8 mouse cellular contexts compared by ENCODE assay signal in genomic region chr4:76327346-76327745, GRCm38 (mm10).
DNase-seq lines count a peak whose midpoint lies in the region; ATAC-seq and TF ChIP-seq lines count a peak whose summit lies in the region.

No protein-coding gene starts in this region.

- WGBS in hindbrain, embryonic 11.5 days, result 28% methylated on average over 11 of the region's 11 CpGs
- 21% methylated on average over 11 of the region's 11 CpGs for WGBS in limb, embryonic 14.5 days
- 29% methylated on average over 11 of the region's 11 CpGs for WGBS in neural tube, embryonic 12.5 days

- H3K9me3 ChIP-seq in hindbrain, embryonic 11.5 days (ENCODE audit: control insufficient read depth, low read length), result no peaks in the 10 kb centered on the region
- no peaks in the 10 kb centered on the region for H3K9me3 ChIP-seq in limb, embryonic 14.5 days (ENCODE audit: control insufficient read depth, low read length)
- no peaks in the 10 kb centered on the region for H3K9me3 ChIP-seq in neural tube, embryonic 12.5 days

- no peaks in the 10 kb centered on the region for H3K4me1 ChIP-seq in embryonic fibroblast, embryonic 13.5 days (ENCODE audit: control insufficient read depth, insufficient read depth, low read length)
- H3K4me1 ChIP-seq in hindbrain, embryonic 11.5 days (replicated peaks; ENCODE audit: control insufficient read depth, insufficient read depth, low read length), result no peaks in the 10 kb centered on the region
- H3K4me1 ChIP-seq in limb, embryonic 14.5 days (ENCODE audit: control insufficient read depth, insufficient read depth, low read length), result peaks cover 17% of the 10 kb centered on the region; the same call in 1 of the 2 replicates
- peaks cover 20% of the 10 kb centered on the region for H3K4me1 ChIP-seq in neural tube, embryonic 12.5 days

- H3K27me3 ChIP-seq in hindbrain, embryonic 11.5 days (ENCODE audit: control insufficient read depth, insufficient read depth, low read length), result no peaks in the 10 kb centered on the region
- H3K27me3 ChIP-seq in limb, embryonic 14.5 days (ENCODE audit: control insufficient read depth, insufficient read depth, low read length), result no peaks in the 10 kb centered on the region
- H3K27me3 ChIP-seq in neural tube, embryonic 12.5 days (replicated peaks), result no peaks in the 10 kb centered on the region

- H3K27ac ChIP-seq in embryonic fibroblast, embryonic 13.5 days (ENCODE audit: insufficient read depth, low read length), result no peak overlapping the region
- H3K27ac ChIP-seq in hindbrain, embryonic 11.5 days (ENCODE audit: low read depth, low read length), result 0 out of 2 replicates have a peak overlapping the region, but pooled peaks have one; percentile 10
- H3K27ac ChIP-seq in limb, embryonic 14.5 days (replicated peaks; ENCODE audit: low read depth, low read length), result no peak overlapping the region
- no peak overlapping the region for H3K27ac ChIP-seq in neural tube, embryonic 12.5 days

- TF ChIP-seq POLR2A in embryonic fibroblast, embryonic 13.5 days (IDR thresholded peaks at IDR 0.05; ENCODE audit: low read depth, low read length), result no peak
- no peak for TF ChIP-seq POLR2A in limb, embryonic 14.5 days (IDR thresholded peaks at IDR 0.05; ENCODE audit: borderline replicate concordance, extremely low read depth, insufficient read depth, insufficient read length)

- H3K4me2 ChIP-seq in hindbrain, embryonic 11.5 days (replicated peaks; ENCODE audit: low read depth, low read length), result 0 out of 2 replicates have a peak overlapping the region, but pooled peaks have one; percentile 8
- peak overlapping the region; percentile 41 for H3K4me2 ChIP-seq in limb, embryonic 14.5 days (replicated peaks; ENCODE audit: low read depth, low read length, severe bottlenecking)
- peak overlapping the region; percentile 23; the same call in 1 of the 2 replicates for H3K4me2 ChIP-seq in neural tube, embryonic 12.5 days (replicated peaks)

- no peaks in the 10 kb centered on the region for H3K36me3 ChIP-seq in hindbrain, embryonic 11.5 days (ENCODE audit: control insufficient read depth, insufficient read depth, low read length)
- no peaks in the 10 kb centered on the region for H3K36me3 ChIP-seq in limb, embryonic 14.5 days (ENCODE audit: control insufficient read depth, insufficient read depth, low read length)
- H3K36me3 ChIP-seq in neural tube, embryonic 12.5 days, result no peaks in the 10 kb centered on the region

- ATAC-seq in hindbrain, embryonic 11.5 days (ENCODE audit: low FRiP score), result 0 out of 2 replicates have a peak, but pooled peaks have one; percentile 22
- ATAC-seq in limb, embryonic 14.5 days (ENCODE audit: low FRiP score, low read depth), result peak; percentile 6; the same call in 1 of the 2 replicates
- no peak for ATAC-seq in neural tube, embryonic 12.5 days (ENCODE audit: low FRiP score, low read depth)
- ATAC-seq in erythroblast, adult 5-6 weeks (replicated peaks; ENCODE audit: low FRiP score, poor library complexity, severe bottlenecking), result no peak
- no peak for ATAC-seq in inflammation-experienced regulatory T-cells, adult 6 months

- TF ChIP-seq CTCF in embryonic fibroblast, embryonic 13.5 days (IDR thresholded peaks at IDR 0.05; ENCODE audit: borderline replicate concordance, insufficient read depth, low read length), result no peak

- peak; percentile 11 for DNase-seq in ovary, postnatal 14 days (ENCODE audit: low spot score)
- no peak for DNase-seq in ovary, adult 18-20 months (ENCODE audit: low spot score)
- DNase-seq in hindbrain, embryonic 11.5 days (ENCODE audit: low spot score), result peak; percentile 34
- no peak for DNase-seq in limb, embryonic 14.5 days (ENCODE audit: low spot score)

- peak overlapping the region; percentile 15 for H3K4me3 ChIP-seq in embryonic fibroblast, embryonic 13.5 days (ENCODE audit: insufficient read depth, low read length)
- no peak overlapping the region for H3K4me3 ChIP-seq in hindbrain, embryonic 11.5 days (ENCODE audit: low read depth, low read length)
- H3K4me3 ChIP-seq in limb, embryonic 14.5 days (replicated peaks; ENCODE audit: low read length), result 0 out of 2 replicates have a peak overlapping the region, but pooled peaks have one; percentile 7
- H3K4me3 ChIP-seq in neural tube, embryonic 12.5 days, result no peak overlapping the region

- H3K9ac ChIP-seq in hindbrain, embryonic 11.5 days (ENCODE audit: low read depth, low read length), result no peak overlapping the region
- no peak overlapping the region for H3K9ac ChIP-seq in limb, embryonic 14.5 days (ENCODE audit: low read depth, low read length, severe bottlenecking)
- H3K9ac ChIP-seq in neural tube, embryonic 12.5 days, result no peak overlapping the region

Comparison
In these comparisons a context has a peak if more than half of its experiments do, and no peak if none do; other contexts are left out.
1. DNase-seq: peak in ovary, postnatal 14 days (single experiment) and hindbrain, embryonic 11.5 days (single experiment); none in ovary, adult 18-20 months (single experiment) and limb, embryonic 14.5 days (single experiment).
2. H3K4me3 ChIP-seq: peak in embryonic fibroblast, embryonic 13.5 days (single experiment) and limb, embryonic 14.5 days (single experiment); none in hindbrain, embryonic 11.5 days (single experiment) and neural tube, embryonic 12.5 days (single experiment).
3. ATAC-seq: peak in hindbrain, embryonic 11.5 days (single experiment) and limb, embryonic 14.5 days (single experiment); none in neural tube, embryonic 12.5 days (single experiment), erythroblast, adult 5-6 weeks (single experiment) and inflammation-experienced regulatory T-cells, adult 6 months (single experiment).
4. Peak in every context shown above with its lines, with median percentiles within 50 percentile points of each other: H3K4me2 ChIP-seq.